Mouse (Mus musculus): ENCODE results near the gene Aox2. TPM values are rescaled to one million over a fixed set of nuclear protein-coding genes. Genes with fewer than 3 reads are reported as not detected.
A peak's percentile ranks its signal among the peaks of the same experiment; 100 is the strongest.

The Aox2 gene
- total RNA-seq, 2 experiments from 2014 or later: not detected

GRCm38 (mm10) chr1:58284505-58284904 lies 6.4 kb downstream of the Aox2 start:
- DNase-seq (ENCODE audit: low spot score in 2 of 2): no peak

GRCm38 (mm10) chr1:58288091-58288490 lies 10.0 kb downstream of the Aox2 start:
- peak in 1 of 2 experiments; percentile 19 for DNase-seq (ENCODE audit: low spot score in 2 of 2)

DNA sequence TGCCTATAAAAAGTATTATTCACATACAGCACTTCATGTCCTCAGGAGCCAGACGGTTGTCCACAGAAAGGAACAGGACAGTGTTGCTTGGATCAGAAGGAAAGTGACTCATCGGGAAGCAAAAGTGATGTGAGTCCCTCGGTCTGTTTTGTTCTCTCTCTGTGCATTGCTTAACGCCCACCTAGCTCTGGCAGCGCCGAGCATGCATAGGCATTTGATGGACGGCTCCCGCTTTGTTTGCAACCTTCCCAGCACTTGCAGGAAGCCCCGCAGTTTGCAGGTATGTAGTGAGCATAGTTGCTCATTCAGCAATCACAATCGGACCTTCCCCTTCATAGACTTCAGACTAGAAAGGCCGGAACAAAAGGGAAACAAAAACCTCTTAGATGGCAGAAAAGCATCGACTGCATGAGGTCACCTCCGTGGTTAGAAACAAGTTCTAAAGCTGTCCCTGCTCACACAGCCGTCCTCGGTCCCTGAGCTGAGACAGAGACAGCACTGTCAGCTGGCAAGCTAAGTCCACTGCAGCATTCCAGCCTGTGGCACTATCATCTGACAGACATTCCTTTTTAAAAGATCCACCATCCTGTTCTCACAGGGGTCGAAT lies 11.8 kb downstream of the Aox2 start:
- DNase-seq (ENCODE audit: low spot score in 2 of 2): peak; percentile 34 to 50

GRCm38 (mm10) chr1:58291394-58292300 lies 13.5 kb downstream of the Aox2 start:
- peak; percentile 39 to 48 for DNase-seq (ENCODE audit: low spot score in 2 of 2)

DNA sequence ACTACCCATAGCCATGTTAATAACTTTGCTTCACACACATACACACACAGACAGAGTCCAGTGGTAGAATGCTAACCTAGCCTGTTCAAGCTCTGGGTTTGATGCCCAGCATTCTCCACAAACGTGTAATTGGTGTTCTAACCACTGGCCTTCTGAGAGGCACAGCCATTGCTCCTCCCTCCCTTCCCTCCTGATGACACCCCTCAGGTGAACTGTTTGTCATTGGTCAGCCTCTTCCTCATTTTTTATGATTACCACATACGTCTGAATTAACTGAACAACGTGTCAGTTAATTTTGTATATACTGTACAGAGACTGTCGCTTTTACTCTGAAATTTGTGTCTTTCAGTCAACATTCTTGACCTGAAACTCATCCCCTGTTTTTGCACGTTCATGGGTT lies 16.6 kb downstream of the Aox2 start:
- no peak for DNase-seq (ENCODE audit: low spot score in 2 of 2)

DNA sequence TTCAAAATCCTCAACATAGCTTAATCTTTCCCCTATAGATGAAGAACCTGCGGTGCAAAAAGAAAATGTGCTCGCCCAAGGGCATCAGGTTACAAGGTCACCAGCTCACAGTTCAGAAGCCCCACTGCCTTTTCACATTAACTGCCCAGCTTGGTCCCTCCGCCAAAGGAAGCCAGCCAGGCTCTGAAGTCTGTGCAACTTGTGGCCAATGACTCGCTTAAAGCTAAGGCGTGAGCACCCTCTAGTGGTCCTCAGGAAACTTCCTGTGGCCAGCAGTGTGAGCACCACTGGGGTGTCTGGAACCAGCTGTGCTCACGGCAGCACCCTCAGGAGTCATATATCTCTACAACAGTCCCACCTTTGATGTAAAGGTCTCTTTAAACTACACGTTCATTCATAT lies 18.2 kb downstream of the Aox2 start:
- peak; percentile 73 to 76 for DNase-seq (ENCODE audit: low spot score in 2 of 2)

DNA sequence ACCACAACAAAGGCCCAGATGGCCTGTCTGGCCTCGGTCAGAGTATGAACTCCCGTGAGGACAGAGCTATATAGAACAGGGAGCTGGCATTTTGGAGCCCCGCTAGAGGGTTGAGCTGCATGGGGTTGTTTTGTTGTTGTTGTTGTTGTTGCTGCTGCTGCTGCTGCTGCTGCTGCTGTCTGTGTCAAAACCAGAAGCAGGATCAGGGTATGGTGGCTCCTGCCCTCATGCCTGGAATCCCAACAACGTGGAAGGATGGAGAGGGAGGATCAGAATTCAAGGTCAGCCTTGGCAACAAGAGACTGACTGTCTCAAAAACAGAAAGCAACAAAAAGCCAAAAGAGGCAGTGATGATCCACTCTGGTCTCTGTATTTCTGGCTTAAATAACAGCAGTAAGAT lies 18.7 kb downstream of the Aox2 start:
- no peak for DNase-seq (ENCODE audit: low spot score in 2 of 2)

GRCm38 (mm10) chr1:58298347-58298746 lies 20.2 kb downstream of the Aox2 start:
- DNase-seq (ENCODE audit: low spot score in 2 of 2): no peak

DNA sequence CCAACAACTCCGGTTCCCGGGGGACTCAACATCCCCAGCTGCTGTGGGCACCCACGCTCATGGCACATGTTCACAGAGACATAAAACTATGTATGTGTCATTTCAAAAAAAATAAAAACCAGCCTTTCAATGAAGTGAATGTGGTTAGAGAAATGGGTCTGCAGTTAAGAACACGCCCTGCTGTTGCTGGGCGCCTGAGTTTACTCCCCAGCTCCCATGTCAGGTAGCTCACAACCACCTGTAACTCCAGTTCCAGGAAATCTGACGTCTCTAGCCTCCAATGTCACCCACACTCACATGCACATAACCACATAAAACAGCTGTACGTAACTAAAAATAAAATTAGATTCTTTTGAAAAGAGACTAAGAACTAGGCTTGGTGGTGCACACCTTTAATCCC lies 22.9 kb downstream of the Aox2 start:
- DNase-seq (ENCODE audit: low spot score in 2 of 2): no peak

DNA sequence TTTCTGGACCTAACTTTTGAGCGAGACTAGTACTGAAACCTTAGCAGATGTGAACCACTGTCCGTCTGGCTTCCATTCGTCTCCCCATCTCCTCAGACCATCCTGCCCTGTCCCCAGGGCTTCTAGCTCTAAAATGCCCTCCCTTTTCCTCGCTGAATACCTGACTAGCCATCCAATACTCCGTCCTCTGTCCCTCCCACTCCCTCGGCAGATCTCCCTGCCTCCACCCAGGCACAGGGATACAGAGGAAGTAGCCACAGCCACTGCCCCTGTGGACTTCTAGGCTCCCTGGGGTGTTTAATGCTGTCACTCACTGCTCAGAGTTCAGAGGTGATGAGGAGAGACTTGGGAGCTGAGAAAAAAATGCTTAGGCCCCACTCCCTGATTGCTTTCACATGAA lies 23.9 kb downstream of the Aox2 start:
- DNase-seq (ENCODE audit: low spot score in 2 of 2): no peak

GRCm38 (mm10) chr1:58303009-58303408 lies 24.9 kb downstream of the Aox2 start:
- DNase-seq (ENCODE audit: low spot score in 2 of 2): no peak

- DNase-seq (ENCODE audit: low spot score in 2 of 2): no peak
These were observed 25.6 kb downstream of the Aox2 start for GRCm38 (mm10) chr1:58303726-58304125.

GRCm38 (mm10) chr1:58304296-58304695 lies 26.2 kb downstream of the Aox2 start:
- no peak for DNase-seq (ENCODE audit: low spot score in 2 of 2)

DNA sequence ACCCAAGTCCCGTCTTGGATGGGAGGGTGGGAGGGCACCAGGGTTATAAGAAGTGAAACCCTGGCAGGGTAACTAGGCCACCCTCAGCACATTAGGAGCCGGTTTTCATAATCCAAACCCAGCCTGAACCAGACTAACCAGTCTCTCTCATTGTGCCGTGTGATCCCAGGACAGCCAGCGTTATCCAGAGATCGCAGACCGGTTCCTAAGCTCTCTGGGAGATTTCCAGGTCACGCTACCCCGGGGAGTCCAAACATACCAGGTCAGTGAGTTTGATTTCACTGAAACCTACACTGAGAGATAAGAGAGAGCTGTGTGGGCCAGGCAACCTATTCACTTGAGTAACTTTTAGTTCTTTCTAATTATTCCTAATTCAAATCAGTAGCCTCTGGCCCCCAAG lies 29.1 kb downstream of the Aox2 start:
- no peak for DNase-seq (ENCODE audit: low spot score in 2 of 2)

- no peak for DNase-seq (ENCODE audit: low spot score in 2 of 2)
These were observed 30.5 kb downstream of the Aox2 start for GRCm38 (mm10) chr1:58308594-58308993.

DNA sequence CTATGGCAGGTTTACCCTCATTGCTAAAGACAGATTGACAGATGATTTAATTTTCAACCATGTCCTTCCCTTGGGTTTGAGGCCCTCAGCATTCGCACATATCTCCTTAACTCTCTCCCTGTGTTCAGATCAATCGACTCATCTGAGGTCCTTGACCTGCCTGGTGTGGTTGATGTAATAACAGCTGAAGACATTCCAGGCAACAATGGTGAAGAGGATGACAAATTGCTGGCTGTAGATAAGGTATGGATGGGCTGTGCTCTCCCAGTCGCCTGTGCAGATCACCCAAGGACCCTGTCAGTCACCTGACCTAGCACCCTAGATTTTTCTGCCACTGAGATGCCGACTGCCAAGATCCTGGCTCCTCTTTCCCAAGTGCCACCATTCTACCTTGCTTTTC lies 31.7 kb downstream of the Aox2 start:
- DNase-seq (ENCODE audit: low spot score in 2 of 2): no peak

DNA sequence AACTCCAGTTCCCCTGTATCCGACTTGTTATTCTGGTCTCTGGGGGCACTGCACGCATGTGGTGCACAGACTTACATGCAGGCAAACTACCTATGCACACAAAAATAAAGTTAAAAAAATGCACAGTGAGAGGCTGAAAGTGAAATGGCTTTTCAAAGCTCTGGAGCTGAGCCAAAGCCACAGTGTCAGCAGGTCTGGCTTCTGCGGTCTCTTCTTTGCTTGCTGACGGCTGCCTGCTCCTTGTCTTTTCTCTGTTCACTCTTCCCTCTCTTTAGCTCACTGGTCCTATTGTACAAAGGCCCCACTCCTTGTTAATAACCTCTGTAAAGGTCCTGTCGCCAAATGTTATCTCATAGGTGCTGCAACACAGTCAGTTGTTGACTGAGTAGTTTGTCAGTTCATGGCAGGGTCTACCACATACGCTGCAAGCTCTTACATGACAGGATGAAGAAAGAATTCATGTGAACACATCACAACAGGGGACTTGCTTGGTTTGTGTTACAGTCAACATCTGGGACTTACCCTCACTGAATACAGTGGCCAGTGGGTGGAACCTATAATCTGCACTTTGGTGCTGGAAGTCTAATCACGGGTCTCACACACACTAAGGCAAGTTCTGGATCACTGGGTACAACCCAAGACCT lies 33.2 kb downstream of the Aox2 start:
- DNase-seq (ENCODE audit: low spot score in 2 of 2): no peak

- DNase-seq (ENCODE audit: low spot score in 2 of 2): no peak
These were observed 35.0 kb downstream of the Aox2 start for GRCm38 (mm10) chr1:58313173-58313572.

GRCm38 (mm10) chr1:58315532-58315931 lies 37.4 kb downstream of the Aox2 start:
- DNase-seq (ENCODE audit: low spot score in 2 of 2): no peak

- no peak for DNase-seq (ENCODE audit: low spot score in 2 of 2)
These were observed 55.1 kb downstream of the Aox2 start for GRCm38 (mm10) chr1:58333222-58333621.

DNA sequence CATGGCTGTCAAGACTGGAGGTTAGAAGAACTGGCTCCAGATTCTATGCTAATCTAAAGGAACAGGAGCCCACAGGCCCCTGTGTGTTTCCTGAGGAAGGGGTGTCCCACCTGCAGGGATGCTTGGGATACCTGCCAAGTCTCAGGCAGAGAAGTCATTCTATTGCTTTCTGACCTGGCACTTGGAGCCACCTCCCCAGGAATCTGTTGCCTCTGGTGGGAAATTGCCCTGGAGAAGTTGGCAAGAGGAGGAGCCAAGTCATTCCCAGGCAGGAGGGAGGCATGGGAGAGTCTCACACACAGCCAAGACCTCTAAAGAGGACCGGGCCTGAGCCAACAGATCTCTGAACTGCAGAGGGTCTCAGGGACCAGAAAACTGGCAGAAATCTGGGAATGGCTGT lies 61.8 kb downstream of the Aox2 start:
- DNase-seq (ENCODE audit: low spot score in 2 of 2): no peak

DNA sequence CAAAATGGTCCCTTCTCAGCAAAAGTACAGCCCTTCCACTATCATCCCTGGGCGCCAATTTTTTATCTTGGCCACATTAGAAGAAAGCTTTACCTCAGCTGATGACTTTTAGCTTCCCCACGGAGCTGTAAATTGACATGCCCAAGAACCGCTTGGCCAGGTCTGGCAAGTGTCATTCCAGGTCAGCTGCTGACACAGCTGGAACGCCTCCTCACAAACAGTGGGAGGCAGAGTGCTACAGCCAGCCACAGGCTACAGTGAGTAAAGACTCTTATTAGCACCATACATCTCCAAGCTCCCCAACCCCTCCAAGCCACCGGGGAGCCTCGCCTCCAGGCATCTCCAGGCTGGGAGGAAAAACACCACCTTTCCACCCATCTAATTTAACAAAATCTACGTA lies 63.5 kb downstream of the Aox2 start:
- no peak for DNase-seq (ENCODE audit: low spot score in 2 of 2)

All from left cerebral cortex, adult 18-20 months (tissue).